Mouse (Mus musculus) thymus, adult 2 months (tissue): ENCODE results near the gene Stk11. TPM values are rescaled to one million over a fixed set of nuclear protein-coding genes. Genes with fewer than 3 reads are reported as not detected.

ENCODE experiments used
- DNase-seq: peaks from one replicate; pipeline ENCODE4 v3.0.0; 2021
- H3K27ac ChIP-seq: fragments of 200-500 bp; 2 replicates; pipeline ENCODE4 v1.5.1; 2012; ENCODE audit warnings: low read length, control low read depth; ENCODE audit not compliant: control insufficient read depth, insufficient read depth
- H3K27me3 ChIP-seq: fragments of 200-500 bp; 2 replicates; pipeline ENCODE4 v1.6.1; 2012; ENCODE audit warnings: mild to moderate bottlenecking, low read length, moderate library complexity, mixed read lengths; ENCODE audit not compliant: control insufficient read depth, insufficient read depth
- H3K36me3 ChIP-seq: fragments of 200-500 bp; 2 replicates; pipeline ENCODE4 v1.6.1; 2012; ENCODE audit warnings: mild to moderate bottlenecking, low read length, moderate library complexity; ENCODE audit not compliant: control insufficient read depth, insufficient read depth
- H3K4me1 ChIP-seq: fragments of 200-500 bp; replicated peaks from 2 replicates; pipeline ENCODE4 v1.6.1; 2012; ENCODE audit warnings: low read length; ENCODE audit not compliant: control insufficient read depth, insufficient read depth
- H3K4me3 ChIP-seq: fragments of 200-500 bp; 2 replicates; pipeline ENCODE4 v1.5.1; 2012; ENCODE audit warnings: mild to moderate bottlenecking, low read length, control low read depth, moderate library complexity; ENCODE audit not compliant: control insufficient read depth, insufficient read depth
- CTCF ChIP-seq: fragments of 200-500 bp; IDR thresholded peaks from 2 replicates; pipeline ENCODE4 v1.5.1; 2012; ENCODE audit warnings: mild to moderate bottlenecking, control low read depth, low read length, moderate library complexity, borderline replicate concordance; ENCODE audit not compliant: control insufficient read depth, poor library complexity, insufficient read depth; ENCODE audit errors: extremely low read depth
- POLR2A ChIP-seq: fragments of 200-500 bp; IDR thresholded peaks from 2 replicates; pipeline ENCODE4 v1.6.1; 2012; ENCODE audit warnings: mild to moderate bottlenecking, low read length, control low read depth, moderate library complexity; ENCODE audit not compliant: control insufficient read depth, poor library complexity, insufficient read depth; ENCODE audit errors: extremely low read depth
- WGBS: fragments of 180-500 bp; shearing (Covaris S2); methylation state at CpG from one replicate; pipeline ENCODE4 v1.1.7; 2018; 5-methylcytosine and 5-hydroxymethylcytosine counted together
- polyA plus RNA-seq: library from polyadenylated mRNA; depleted of rRNA; stranded (reverse); fragments of >200 nt; gene quantifications from 2 replicates; pipeline ENCODE4 v1.2.3, GENCODE M21; 2012

Gene Stk11
- polyA plus RNA-seq, 1 experiment: 270 TPM

DNA sequence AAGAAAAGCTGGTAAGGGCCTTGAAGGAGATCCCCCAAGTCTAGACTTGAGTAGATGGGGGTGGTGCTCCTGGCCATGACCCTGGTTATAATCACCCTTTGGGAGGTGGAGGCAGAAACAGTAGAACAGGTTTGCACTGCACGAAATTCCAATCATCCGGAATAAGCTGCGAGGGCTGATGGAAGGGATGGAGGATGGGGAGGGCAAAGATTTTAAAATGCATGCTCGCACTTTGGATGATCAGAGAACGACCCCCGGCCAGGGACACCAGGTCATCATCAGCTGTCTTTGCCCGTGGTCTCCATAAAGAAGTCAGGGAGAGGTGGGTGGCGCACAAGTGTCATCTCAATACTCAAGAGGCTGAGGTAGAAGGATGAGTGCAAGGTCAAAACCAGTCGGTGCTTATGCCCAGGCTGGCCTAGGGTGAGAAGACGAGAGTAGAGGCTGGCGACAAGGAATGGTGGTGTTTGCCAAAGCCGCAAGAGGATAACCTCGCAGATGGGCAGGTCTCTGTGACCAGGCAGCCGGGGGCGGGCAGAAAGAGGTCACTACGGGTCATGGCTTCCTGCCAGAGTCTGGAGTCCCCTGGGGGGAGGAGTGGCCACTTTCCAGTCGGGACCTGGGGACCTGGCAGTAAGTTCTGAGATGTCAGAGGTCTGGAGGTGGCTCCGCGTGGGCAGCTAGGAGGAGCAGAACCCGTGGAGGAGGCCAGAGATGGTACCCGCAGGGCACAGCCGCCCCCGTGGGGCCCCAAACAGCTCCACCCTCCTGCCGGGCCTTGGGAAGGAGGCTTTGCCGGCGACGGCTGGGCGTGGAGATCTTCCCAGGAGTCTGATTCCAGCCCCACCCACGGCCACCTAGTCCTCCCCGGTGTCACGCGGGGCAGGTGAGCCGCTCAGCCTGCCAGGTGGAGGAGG, 45.1 kb downstream of the Stk11 start:
- Histone ChIP-seq H3K4me3 (peak overlapping the region; percentile 43), H3K27me3 (no peaks in the 10 kb centered on the region), H3K36me3 (peaks cover 18% of the 10 kb centered on the region), H3K4me1 (peaks cover 83% of the 10 kb centered on the region), H3K27ac (peak overlapping the region; percentile 83)
- peak; percentile 50 for DNase-seq
- WGBS: 12% methylated on average over 32 of the region's 33 CpGs
- TF ChIP-seq CTCF: no peak
- TF ChIP-seq POLR2A: 0 out of 2 replicates have a peak, but pooled peaks have one; percentile 25

GRCm38 (mm10) chr10:80161522-80162242, 46.1 kb downstream of the Stk11 start:
- no peak overlapping the region for H3K4me3 ChIP-seq
- H3K36me3 ChIP-seq: peaks cover 9% of the 10 kb centered on the region
- TF ChIP-seq CTCF (no peak), POLR2A (no peak)
- H3K27me3 ChIP-seq: no peaks in the 10 kb centered on the region
- peak overlapping the region; percentile 83 for H3K27ac ChIP-seq
- H3K4me1 ChIP-seq: peaks cover 80% of the 10 kb centered on the region
- peak; percentile 34 for DNase-seq
- 32% methylated on average over 7 of the region's 7 CpGs for WGBS

- peaks cover 3% of the 10 kb centered on the region; the same call in 1 of the 2 replicates for H3K36me3 ChIP-seq
- no peaks in the 10 kb centered on the region for H3K27me3 ChIP-seq
- no peak overlapping the region for H3K4me3 ChIP-seq
- TF ChIP-seq POLR2A (no peak), CTCF (no peak)
- 81% methylated on average over 3 of the region's 3 CpGs for WGBS
- H3K27ac ChIP-seq: peak overlapping the region; percentile 83
- DNase-seq: no peak
- H3K4me1 ChIP-seq: peaks cover 77% of the 10 kb centered on the region
These were observed 46.6 kb downstream of the Stk11 start for GRCm38 (mm10) chr10:80162243-80162608.

GRCm38 (mm10) chr10:80162716-80163299, 47.2 kb downstream of the Stk11 start:
- no peak overlapping the region for H3K4me3 ChIP-seq
- WGBS: 63% methylated on average over 6 of the region's 6 CpGs
- DNase-seq: peak; percentile 28
- no peaks in the 10 kb centered on the region for H3K36me3 ChIP-seq
- no peaks in the 10 kb centered on the region for H3K27me3 ChIP-seq
- H3K4me1 ChIP-seq: peaks cover 73% of the 10 kb centered on the region
- TF ChIP-seq POLR2A (no peak), CTCF (no peak)
- H3K27ac ChIP-seq: peak overlapping the region; percentile 83

DNA sequence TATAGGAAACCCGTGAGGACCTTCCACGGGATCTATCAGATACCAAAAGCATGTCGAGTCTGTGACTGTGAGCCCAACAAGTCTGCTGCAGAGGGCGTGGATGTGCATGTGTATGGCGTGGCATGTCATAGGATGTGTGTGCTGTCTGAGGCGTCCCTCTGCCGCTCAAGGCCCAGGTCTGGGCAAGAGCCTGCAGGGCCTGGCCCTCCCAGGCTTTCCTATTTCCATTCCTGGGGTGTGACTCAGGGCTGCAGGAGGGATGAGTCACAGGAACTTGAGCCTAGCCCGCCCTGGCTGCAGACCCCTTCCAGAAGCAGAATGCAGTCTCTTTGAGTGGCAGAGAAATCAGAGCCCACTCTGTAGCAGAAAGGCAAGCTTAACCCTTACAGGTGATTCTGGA, 48.1 kb downstream of the Stk11 start:
- 89% methylated on average over 8 of the region's 8 CpGs for WGBS

GRCm38 (mm10) chr10:80164161-80164997, 48.8 kb downstream of the Stk11 start:
- H3K27me3 ChIP-seq: no peaks in the 10 kb centered on the region

More for the DNA sequence above, 48.1 kb downstream of the Stk11 start:
- Histone ChIP-seq H3K27ac (no peak overlapping the region), H3K27me3 (no peaks in the 10 kb centered on the region), H3K36me3 (no peaks in the 10 kb centered on the region), H3K4me1 (peaks cover 66% of the 10 kb centered on the region), H3K4me3 (no peak overlapping the region)
- no peak for TF ChIP-seq POLR2A
- no peak for TF ChIP-seq CTCF
- DNase-seq: peak; percentile 9

More at GRCm38 (mm10) chr10:80164161-80164997, 48.8 kb downstream of the Stk11 start:
- Histone ChIP-seq H3K4me1 (peaks cover 60% of the 10 kb centered on the region), H3K4me3 (peak overlapping the region; percentile 25), H3K27ac (no peak overlapping the region), H3K36me3 (no peaks in the 10 kb centered on the region)
- DNase-seq: peak; percentile 24
- TF ChIP-seq POLR2A (no peak), CTCF (no peak)
- WGBS: 20% methylated on average over 44 of the region's 44 CpGs
